Mouse (Mus musculus) left cerebral cortex, postnatal 10 days (tissue): ENCODE data around the gene Armc8. TPM values are rescaled to one million over a fixed set of nuclear protein-coding genes. Genes with fewer than 3 reads are reported as not detected.
"Not testable (repeated sequence)": the region's sequence is repeated elsewhere in the genome, so short reads cannot be mapped to it uniquely, and the experiment has no call there.

Source experiments
- DNase-seq, 2 experiments: peaks; one replicate each; pipeline ENCODE4 v3.0.0; 2021 to 2022; ENCODE audit warnings: low spot score in 2 of 2, mixed read lengths in 1 of 2; ENCODE audit errors: extremely low spot score in 1 of 2
- intact Hi-C: fragments of 180-260 bp; cut with DNase I; formaldehyde crosslinking; loops from one replicate; pipeline ENCODE4 v1.15.1; 2025
- total RNA-seq, 2 experiments: library from RNA; stranded (reverse); gene quantifications; 2 replicates each; pipeline ENCODE4 v1.2.3; 2021

Gene Armc8
- total RNA-seq: 10 to 100 TPM; 60.3 to 61.5 TPM

GRCm38 (mm10) chr9:99568347-99569070 is at the start of gene Armc8:
Gene Armc8 (minus strand): TSS chr9:99568899.
- intact Hi-C loops: no loop called here

GRCm38 (mm10) chr9:99612202-99612601 is 43.5 kb upstream of the Armc8 start, which contains the start of gene A4gnt:
Gene A4gnt (plus strand): TSS chr9:99612502.
- intact Hi-C loops: no loop called here
- no peak for DNase-seq

More at GRCm38 (mm10) chr9:99568347-99569070, at the start of gene Armc8:
- DNase-seq: peak; percentile 84 to 94

GRCm38 (mm10) chr9:99603566-99603965 is 34.9 kb upstream of the Armc8 start:
- intact Hi-C loops: no loop called here
- DNase-seq: no peak

GRCm38 (mm10) chr9:99599127-99599526 is 30.4 kb upstream of the Armc8 start:
- DNase-seq, intact Hi-C loops: not testable (repeated sequence)

- DNase-seq: no peak
- intact Hi-C loops: no loop called here
These were observed 22.4 kb upstream of the Armc8 start for GRCm38 (mm10) chr9:99591144-99591543.

GRCm38 (mm10) chr9:99587505-99588202 is 19.0 kb upstream of the Armc8 start:
- DNase-seq: peak in 1 of 2 experiments; percentile 51
- intact Hi-C loops: loop anchor here (5.0 kb wide), 2 partner anchors 40 to 75 kb away; partner anchors contain the start of gene Dzip1l

GRCm38 (mm10) chr9:99580655-99581054 is 12.0 kb upstream of the Armc8 start:
- intact Hi-C loops: no loop called here
- DNase-seq: no peak

- intact Hi-C loops: no loop called here
- DNase-seq: peak; percentile 93 to 96
These were observed 7.2 kb upstream of the Armc8 start, which contains the start of gene Dbr1 for GRCm38 (mm10) chr9:99575677-99576480. Gene Dbr1 (plus strand): TSS chr9:99575799.

- intact Hi-C loops: no loop called here
- DNase-seq: no peak
These were observed 335 bp upstream of the Armc8 start for GRCm38 (mm10) chr9:99569071-99569397.

GRCm38 (mm10) chr9:99568023-99568346 is 714 bp downstream of the Armc8 start:
- DNase-seq: no peak
- intact Hi-C loops: no loop called here

- DNase-seq: peak in 1 of 2 experiments; percentile 44
- intact Hi-C loops: no loop called here
These were observed 5.0 kb downstream of the Armc8 start for GRCm38 (mm10) chr9:99563714-99564113.

- DNase-seq: no peak
- intact Hi-C loops: no loop called here
These were observed 8.3 kb downstream of the Armc8 start for GRCm38 (mm10) chr9:99560389-99560788.

GRCm38 (mm10) chr9:99559557-99559904 is 9.2 kb downstream of the Armc8 start:
- DNase-seq: no peak
- intact Hi-C loops: no loop called here

- DNase-seq: no peak
- intact Hi-C loops: no loop called here
These were observed 9.7 kb downstream of the Armc8 start for GRCm38 (mm10) chr9:99558824-99559556.

- intact Hi-C loops: no loop called here
- no peak for DNase-seq
These were observed 11.0 kb downstream of the Armc8 start for GRCm38 (mm10) chr9:99557580-99558300.

GRCm38 (mm10) chr9:99555253-99555652 is 13.4 kb downstream of the Armc8 start:
- DNase-seq: no peak
- intact Hi-C loops: no loop called here

GRCm38 (mm10) chr9:99554052-99554451 is 14.6 kb downstream of the Armc8 start:
- intact Hi-C loops: no loop called here
- no peak for DNase-seq

- intact Hi-C loops: no loop called here
- DNase-seq: no peak
These were observed 15.7 kb downstream of the Armc8 start for GRCm38 (mm10) chr9:99553049-99553448.
